Mouse (Mus musculus) olfactory bulb, adult 2 months (tissue): ENCODE results near the gene Pid1.

Experiments
- CTCF ChIP-seq: fragments of 200-500 bp; IDR thresholded peaks from 2 replicates; pipeline ENCODE4 v1.5.1; 2012; ENCODE audit warnings: low read depth, mild to moderate bottlenecking, low read length, moderate library complexity; ENCODE audit not compliant: insufficient read depth
- POLR2A ChIP-seq: fragments of 200-500 bp; IDR thresholded peaks from 2 replicates; pipeline ENCODE4 v1.6.1; 2012; ENCODE audit warnings: mild to moderate bottlenecking, low read depth, low read length, moderate library complexity; ENCODE audit not compliant: insufficient read depth

DNA sequence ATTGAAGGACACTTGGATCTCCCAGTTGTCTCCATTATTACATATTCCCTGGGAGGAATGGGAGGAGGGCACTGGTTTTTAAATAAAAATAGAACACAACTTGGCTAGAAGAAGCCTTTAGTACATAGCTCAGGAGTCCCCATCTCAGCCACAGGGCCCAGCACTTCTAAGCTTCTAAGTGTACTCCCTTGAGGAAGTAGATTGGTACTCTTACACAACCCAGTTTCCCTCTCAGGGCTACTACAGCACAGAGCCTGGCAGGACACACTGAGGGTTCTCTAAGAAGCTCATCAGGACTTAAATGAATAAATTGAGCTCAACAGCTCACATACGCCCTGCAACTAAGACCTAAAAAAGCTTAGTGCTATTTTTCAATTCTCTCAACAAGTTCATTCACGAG, 165.1 kb downstream of the Pid1 start:
- TF ChIP-seq POLR2A (no peak), CTCF (no peak)
